Mouse (Mus musculus): ENCODE results near the gene Dph1. TPM values are rescaled to one million over a fixed set of nuclear protein-coding genes. Genes with fewer than 3 reads are reported as not detected.

The Dph1 gene
- total RNA-seq, 2 experiments from 2014 or later, result 10.0 to 11.4 TPM

DNA sequence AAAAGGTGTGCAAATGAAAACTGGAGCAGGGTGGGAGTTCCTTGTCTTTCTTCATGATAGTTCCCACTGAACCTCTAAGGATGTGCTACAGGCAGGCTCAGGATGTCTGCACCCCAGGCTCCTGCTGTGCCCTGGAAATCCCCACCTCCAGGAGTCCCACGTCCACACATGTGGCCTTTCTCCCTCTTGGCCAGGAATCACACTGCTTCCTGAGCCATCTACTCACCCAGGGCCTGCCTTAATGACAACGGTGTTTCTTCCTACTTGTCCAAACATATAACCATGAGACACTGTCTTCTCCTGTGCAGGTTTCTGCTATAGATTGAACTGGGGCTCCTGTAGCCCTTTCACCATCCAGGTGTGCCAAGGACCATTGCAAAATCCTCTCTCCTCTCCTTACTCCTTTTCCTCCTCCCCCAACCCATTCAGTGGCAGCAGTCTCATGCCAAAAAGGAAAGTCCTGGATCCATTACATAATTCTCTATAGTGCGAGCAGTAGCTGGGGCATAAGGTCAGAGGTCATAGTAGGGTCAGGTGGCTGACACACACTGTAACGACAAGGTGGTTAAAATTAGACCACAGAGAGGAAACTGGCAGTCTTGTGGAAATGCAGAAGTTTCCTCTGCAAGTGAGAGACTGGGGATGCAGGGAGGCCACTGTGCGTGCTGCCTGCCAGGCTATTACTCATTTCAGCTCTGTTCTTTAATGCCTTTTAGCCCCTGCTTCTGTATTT, 54.2 kb downstream of the Dph1 start:
- DNase-seq (ENCODE audit: low spot score in 2 of 2), result no peak

DNA sequence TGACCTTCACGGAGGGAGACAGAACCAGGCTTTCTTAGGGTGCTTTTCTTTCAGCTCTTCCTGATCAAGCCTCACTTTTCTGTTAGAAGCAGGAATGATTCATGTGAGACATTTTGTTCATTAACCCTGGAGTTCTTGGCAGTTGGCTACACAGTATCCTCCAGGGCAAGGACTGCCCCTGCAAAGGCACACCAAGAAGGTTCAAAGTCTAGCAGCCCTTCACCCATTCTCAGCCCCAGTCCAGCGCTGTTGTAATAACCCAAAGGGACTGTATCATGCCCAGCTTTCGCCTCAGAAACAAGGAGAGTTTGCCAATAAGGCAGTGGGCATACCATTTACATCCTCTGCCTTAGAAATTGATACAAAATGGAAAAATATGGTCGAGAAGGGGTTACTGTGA, 55.7 kb downstream of the Dph1 start:
- no peak for DNase-seq (ENCODE audit: low spot score in 2 of 2)

DNA sequence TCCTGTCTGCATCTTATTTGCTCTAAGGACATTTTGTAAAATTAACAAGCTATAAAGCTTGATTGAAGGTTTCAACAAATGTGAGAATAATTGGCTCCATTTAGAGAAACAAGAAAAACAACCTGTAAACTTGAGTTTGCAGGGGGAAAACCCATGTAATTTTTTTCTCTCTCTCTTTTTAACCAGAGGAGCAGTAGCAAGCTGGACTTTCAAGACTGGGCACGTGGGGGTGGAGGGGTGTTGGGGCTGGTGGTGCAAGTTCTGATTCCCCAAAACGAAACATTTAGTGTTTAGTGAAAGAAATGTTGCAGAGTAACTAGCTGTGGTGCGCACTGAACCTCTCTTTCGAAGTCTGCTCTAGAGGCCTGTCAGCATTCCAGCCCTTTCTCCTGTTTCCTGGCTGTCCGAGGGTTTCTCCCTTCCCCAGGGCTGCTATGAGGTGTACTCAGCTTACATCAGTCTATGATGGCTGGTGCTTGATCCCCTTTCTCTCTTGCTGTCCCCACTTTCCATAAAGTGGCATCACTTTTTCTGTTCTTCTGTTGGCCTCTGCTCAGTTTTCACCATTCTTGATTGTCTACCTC, 56.5 kb downstream of the Dph1 start:
- peak in 1 of 2 experiments; percentile 31 for DNase-seq (ENCODE audit: low spot score in 2 of 2)

DNA sequence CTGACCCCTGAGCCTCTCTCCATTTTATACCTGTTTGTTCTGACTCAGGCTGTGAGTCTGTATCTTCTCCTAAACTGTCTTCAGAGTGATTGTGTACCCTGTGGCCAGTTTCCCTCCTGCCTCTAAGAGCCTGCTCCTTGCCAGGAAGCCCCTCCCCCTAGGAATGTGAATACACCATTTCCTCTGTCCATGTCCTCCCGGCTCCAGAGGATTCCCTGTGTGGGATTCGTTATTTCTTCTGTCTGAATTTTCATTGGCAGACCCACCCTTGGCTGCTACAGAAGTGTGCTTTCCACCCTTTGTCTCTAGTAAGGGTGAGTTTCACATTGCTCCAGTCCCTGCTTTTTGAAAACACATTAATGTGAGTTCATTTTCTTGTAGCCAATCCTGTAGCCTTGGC, 57.1 kb downstream of the Dph1 start:
- DNase-seq (ENCODE audit: low spot score in 2 of 2), result peak in 1 of 2 experiments; percentile 69

DNA sequence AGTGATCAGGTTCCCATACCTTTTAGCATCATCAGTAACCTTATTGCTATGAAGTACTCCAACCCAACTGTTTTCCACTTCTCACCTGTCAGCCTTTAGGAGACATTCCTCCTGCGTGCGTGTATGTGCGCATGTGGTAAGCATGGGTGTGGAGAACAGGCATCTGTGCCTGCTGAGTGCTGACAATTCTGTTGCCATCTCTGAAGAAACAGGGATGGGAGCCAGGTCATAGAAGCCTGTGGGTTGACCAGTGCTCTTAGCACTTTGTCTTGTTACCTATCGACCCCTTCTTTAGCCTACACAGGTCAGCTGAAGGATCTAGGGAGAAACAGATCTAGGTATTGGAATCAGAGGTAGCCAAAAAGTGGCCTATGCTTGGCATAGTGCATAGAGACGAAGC, 57.6 kb downstream of the Dph1 start:
- DNase-seq (ENCODE audit: low spot score in 2 of 2), result no peak

DNA sequence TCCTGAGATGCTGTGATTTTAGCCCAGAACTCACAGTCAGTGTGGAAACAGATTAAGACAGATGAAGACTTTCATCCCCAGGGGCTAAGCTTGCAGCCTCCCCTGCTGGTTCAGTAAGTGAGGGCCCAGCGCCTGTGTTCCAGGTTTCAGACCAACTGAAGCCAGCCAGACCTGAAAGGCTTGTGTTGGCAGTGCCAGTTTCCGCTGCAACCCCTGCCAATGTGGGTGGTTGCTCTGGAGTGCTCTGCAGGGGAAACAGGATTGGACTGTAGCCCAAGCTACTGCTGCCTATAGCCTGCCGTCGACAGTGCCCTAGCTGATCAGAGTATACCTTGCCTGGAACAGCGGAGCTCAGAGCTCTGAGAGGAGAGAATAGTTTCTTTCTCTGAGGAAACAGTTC, 58.8 kb downstream of the Dph1 start:
- no peak for DNase-seq (ENCODE audit: low spot score in 2 of 2)

DNA sequence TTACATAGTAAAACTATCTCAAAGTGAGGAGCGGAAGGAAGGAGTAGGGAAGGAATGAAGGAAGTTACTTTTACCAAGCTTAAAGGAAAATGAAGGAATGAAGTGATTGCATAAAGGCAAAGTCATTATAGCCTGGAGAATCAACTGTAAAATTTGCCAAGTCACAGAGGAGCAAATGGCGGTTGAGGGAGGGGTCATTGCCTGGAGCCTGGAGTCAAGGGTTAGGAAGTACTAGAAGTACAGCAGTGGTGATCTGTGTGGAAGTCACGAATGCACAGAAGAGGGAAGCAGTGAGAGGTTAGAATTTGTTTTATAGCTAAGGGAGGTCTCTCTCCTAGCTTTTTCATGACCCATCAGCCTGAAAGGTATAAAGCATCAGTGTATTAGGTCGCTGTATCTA, 59.7 kb downstream of the Dph1 start:
- no peak for DNase-seq (ENCODE audit: low spot score in 2 of 2)

DNA sequence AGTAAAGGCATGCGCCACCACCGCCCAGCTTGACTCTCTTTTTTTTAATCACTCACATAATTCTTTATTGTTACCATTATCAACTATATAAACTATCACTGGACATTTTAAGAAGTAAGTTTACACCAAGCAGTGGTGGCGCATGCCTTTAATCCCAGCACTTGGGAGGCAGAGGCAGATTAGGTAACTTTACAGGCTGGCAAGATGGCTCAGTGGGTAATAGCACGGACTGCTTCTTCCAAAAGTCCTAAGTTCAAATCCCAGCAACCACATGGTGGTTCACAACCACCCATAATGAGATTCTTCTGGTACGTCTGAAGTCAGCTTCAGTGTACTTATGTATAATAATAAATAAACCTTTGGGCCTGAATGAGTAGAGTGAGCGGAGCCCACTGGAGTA, 61.6 kb downstream of the Dph1 start:
- DNase-seq (ENCODE audit: low spot score in 2 of 2), result no peak

Small RNAs within 50 kb of the gene (microRNA-seq; reads per million reads assigned to microRNA genes)
- gene Mir132 (167 reads per million, percentile 57 among the genes with 10 or more reads in this experiment), gene Mir212 (7.0 reads per million, percentile 21 among the genes with 10 or more reads in this experiment)

Other genes with a start within 250 kb of the Dph1 start
- 10 to 100 TPM; 42.7 to 48.8 TPM for gene Hic1, start 21.7 kb downstream of the Dph1 start, total RNA-seq (2021)
- gene Ovca2, start 12.4 kb downstream of the Dph1 start, total RNA-seq (2021), result 1 to 10 TPM; 6.6 to 6.8 TPM
- 1 to 10 TPM; 4.2 to 5.0 TPM for gene Rtn4rl1, start 2.5 kb upstream of the Dph1 start, total RNA-seq (2021)
- 10 to 100 TPM; 65.9 to 66.9 TPM for gene Rpa1, start 157.1 kb upstream of the Dph1 start, total RNA-seq (2021)
- gene Smyd4, start 157.2 kb upstream of the Dph1 start, total RNA-seq (2021), result 10 to 100 TPM in 1 of 2 experiments, 1 to 10 TPM in 1; 8.5 to 11.2 TPM
- 100 to 1,000 TPM; 130 to 141 TPM for gene Serpinf1, start 231.5 kb upstream of the Dph1 start, total RNA-seq (2021)
- gene Serpinf2, start 248.3 kb upstream of the Dph1 start, total RNA-seq (2021), result 1 to 10 TPM in 1 of 2 experiments, under 1 TPM in 1; 0.32 to 2.7 TPM

Data from gastrocnemius, postnatal 4 days (tissue).